Mouse (Mus musculus) liver, adult 2 months (tissue): ENCODE measurements at regions not wholly inside any gene's neighbourhood (a gene's known extent, or its start where the extent isn't known, plus 50 kb on each side); places are given as distances from the start of the nearest gene placed in this dataset.

Experiments used
- CTCF ChIP-seq: fragments of 200-500 bp; IDR thresholded peaks from 2 replicates; pipeline ENCODE4 v1.5.1; 2011; ENCODE audit warnings: low read depth, low read length, control low read depth
- POLR2A ChIP-seq: fragments of 200-500 bp; IDR thresholded peaks from 2 replicates; pipeline ENCODE4 v1.6.1; 2011; ENCODE audit warnings: low read length, control low read depth; ENCODE audit not compliant: insufficient read depth; ENCODE audit errors: extremely low read depth

- TF ChIP-seq POLR2A (no peak), CTCF (no peak)
These were observed 252.7 kb downstream of the Ptprc start for GRCm38 (mm10) chr1:137922769-137923168.
